Mouse (Mus musculus): ENCODE results near the gene Ccr2.

GRCm38 (mm10) chr9:124127412-124127811 lies 25.7 kb downstream of the Ccr2 start:
- TF ChIP-seq CTCF (IDR thresholded peaks at IDR 0.05; ENCODE audit: control insufficient read depth, insufficient read depth, low read length) (no peak), POLR2A (IDR thresholded peaks at IDR 0.05; ENCODE audit: borderline replicate concordance, control insufficient read depth, low read depth, low read length) (no peak)

All from bone marrow, adult 2 months (tissue).